Mouse (Mus musculus) CD4-positive, CD25-positive, alpha-beta regulatory T cell, adult 9 weeks (primary cell): ENCODE results near the gene Ttc7b. TPM values are rescaled to one million over a fixed set of nuclear protein-coding genes. Genes with fewer than 3 reads are reported as not detected.

Experiments used
- polyA plus RNA-seq: library from polyadenylated mRNA; unstranded; fragments of 100-300 nt; shearing (Covaris generic); gene quantifications from one replicate; pipeline ENCODE4 v1.2.1, GENCODE M21; 2017

The Ttc7b gene
- 0.67 TPM for polyA plus RNA-seq

GRCm38 (mm10) chr12:100520794-100521186, at the start of gene Ttc7b:
Gene Ttc7b, minus strand, starts transcription at chr12:100520826.

Other genes with a start within 250 kb of the Ttc7b start
- 6.6 TPM for gene Rps6ka5, start 206.2 kb upstream of the Ttc7b start, polyA plus RNA-seq